Mouse (Mus musculus) myocyte (in vitro differentiated cells): ENCODE data around the gene Prrc2a.

Experiments used
- CEBPB ChIP-seq: IDR thresholded peaks from 2 replicates; pipeline ENCODE4 v1.6.1; 2011; ENCODE audit warnings: mild to moderate bottlenecking, moderate library complexity; ENCODE audit not compliant: poor library complexity, insufficient read depth, severe bottlenecking
- MAX ChIP-seq: IDR thresholded peaks from one replicate; pipeline ENCODE4 v1.6.1; 2011; ENCODE audit warnings: low read depth, mild to moderate bottlenecking, control low read depth
- MYOD1 ChIP-seq, 3 experiments: IDR thresholded peaks; one replicate each; pipeline ENCODE4 v1.6.1; 2011; ENCODE audit warnings: control low read depth in 2 of 3, low read depth in 2 of 3, mild to moderate bottlenecking in 2 of 3, moderate library complexity in 1 of 3; ENCODE audit not compliant: insufficient read length in 2 of 3, control insufficient read depth in 1 of 3
- POLR2A ChIP-seq: IDR thresholded peaks from one replicate; pipeline ENCODE4 v1.6.1; 2011; ENCODE audit warnings: low read depth, mild to moderate bottlenecking, control low read depth, moderate library complexity; ENCODE audit not compliant: insufficient read length
- TCF12 ChIP-seq: IDR thresholded peaks from one replicate; pipeline ENCODE4 v1.6.1; 2011; ENCODE audit warnings: mild to moderate bottlenecking, control low read depth; ENCODE audit not compliant: poor library complexity, insufficient read depth, severe bottlenecking
- TCF3 ChIP-seq: IDR thresholded peaks from one replicate; pipeline ENCODE4 v1.6.1; 2011; ENCODE audit warnings: low read depth, control low read depth; ENCODE audit not compliant: insufficient read length
- USF1 ChIP-seq: IDR thresholded peaks from one replicate; pipeline ENCODE4 v1.6.1; 2011; ENCODE audit warnings: low read depth, mild to moderate bottlenecking, control low read depth, moderate library complexity

DNA sequence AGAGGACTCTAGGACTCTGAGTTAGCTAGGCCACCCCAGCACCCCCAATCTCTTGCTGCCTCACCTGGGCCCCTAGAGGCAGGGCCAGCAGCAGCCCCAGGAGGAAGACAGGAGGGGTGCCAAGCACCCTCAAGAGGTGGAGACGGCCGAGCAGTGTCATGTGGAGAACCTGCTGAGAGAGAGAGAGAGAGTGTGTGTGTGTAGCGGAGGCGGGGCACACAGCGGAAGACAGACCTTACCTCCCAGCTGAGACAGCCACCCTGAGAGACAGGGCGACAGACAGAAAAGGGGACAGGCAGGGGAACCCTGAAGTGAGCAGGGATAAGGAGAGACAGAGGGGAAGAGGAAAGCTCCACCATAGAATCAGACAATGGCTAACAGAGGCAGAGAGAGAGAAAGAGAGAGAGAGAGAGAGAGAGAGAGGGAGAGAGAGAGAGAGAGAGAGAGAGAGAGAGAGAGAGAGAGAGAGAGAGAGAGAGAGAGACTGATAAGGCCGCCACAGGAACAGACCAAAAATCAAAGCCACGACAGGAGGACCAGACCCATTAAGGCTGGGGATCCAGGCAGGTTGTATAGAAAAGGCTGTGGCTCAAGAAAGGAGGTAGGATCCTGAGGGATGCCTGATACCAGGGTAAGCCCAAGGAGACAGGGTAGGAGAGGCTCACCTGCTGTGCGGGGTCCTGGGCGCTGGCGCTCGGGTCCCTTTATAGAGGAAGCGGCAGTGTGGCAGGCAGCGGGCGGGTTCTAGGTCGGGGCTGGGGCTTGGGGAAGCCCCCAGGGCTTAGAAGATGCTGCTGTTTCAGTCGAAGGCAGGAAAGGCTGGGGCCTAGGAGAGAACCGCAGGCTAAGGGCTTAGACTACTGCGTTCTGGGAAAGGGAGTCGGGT, 40.0 kb upstream of the Prrc2a start, which contains the start of gene Lta:
- TF ChIP-seq MAX (no peak), POLR2A (no peak), TCF12 (no peak), CEBPB (no peak), USF1 (no peak), TCF3 (no peak), MYOD1 (IDR thresholded peaks at IDR 0.05; ENCODE audit: control insufficient read depth in 1 of 3, insufficient read length in 2 of 3, low read depth in 2 of 3) (no peak)
